Mouse (Mus musculus) midbrain, embryonic 10.5 days (tissue): ENCODE measurements around the gene Clip2. TPM values are rescaled to one million over a fixed set of nuclear protein-coding genes. Genes with fewer than 3 reads are reported as not detected.

ENCODE experiments used
- DNase-seq: peaks from one replicate; pipeline ENCODE4 v3.0.0-alpha.2; 2017; ENCODE audit warnings: low spot score
- H3K27ac ChIP-seq: fragments of 300-500 bp; sonication (generic); replicated peaks from 2 replicates; pipeline ENCODE4 v1.5.1; 2016; ENCODE audit warnings: mild to moderate bottlenecking
- H3K27me3 ChIP-seq: fragments of 300-500 bp; sonication (generic); 2 replicates; pipeline ENCODE4 v1.6.1; 2016; ENCODE audit warnings: low read depth, mild to moderate bottlenecking; ENCODE audit not compliant: poor library complexity, severe bottlenecking
- H3K36me3 ChIP-seq: fragments of 300-500 bp; sonication (generic); 2 replicates; pipeline ENCODE4 v1.6.1; 2016; ENCODE audit warnings: mild to moderate bottlenecking, moderate library complexity
- H3K4me1 ChIP-seq: fragments of 300-500 bp; sonication (generic); 2 replicates; pipeline ENCODE4 v1.6.1; 2016
- H3K4me3 ChIP-seq: fragments of 300-500 bp; sonication (generic); 2 replicates; pipeline ENCODE4 v1.5.1; 2016; ENCODE audit warnings: mild to moderate bottlenecking, moderate library complexity
- H3K9me3 ChIP-seq: fragments of 300-500 bp; sonication (generic); replicated peaks from 2 replicates; pipeline ENCODE4 v1.6.1; 2016; ENCODE audit warnings: mild to moderate bottlenecking
- WGBS: fragments of 180-500 bp; shearing (Covaris S2); methylation state at CpG from one replicate; pipeline ENCODE4 v1.1.7; 2016; 5-methylcytosine and 5-hydroxymethylcytosine counted together
- polyA plus RNA-seq: library from polyadenylated mRNA; unstranded; fragments of >200 nt; fragmentation: Nextera tagmentation; extraction: Ambion mirVana; gene quantifications from 2 replicates; pipeline ENCODE4 v1.2.1, GENCODE M21; 2016

Gene Clip2
- polyA plus RNA-seq, 1 experiment from 2014 or later: 4.6 TPM

DNA sequence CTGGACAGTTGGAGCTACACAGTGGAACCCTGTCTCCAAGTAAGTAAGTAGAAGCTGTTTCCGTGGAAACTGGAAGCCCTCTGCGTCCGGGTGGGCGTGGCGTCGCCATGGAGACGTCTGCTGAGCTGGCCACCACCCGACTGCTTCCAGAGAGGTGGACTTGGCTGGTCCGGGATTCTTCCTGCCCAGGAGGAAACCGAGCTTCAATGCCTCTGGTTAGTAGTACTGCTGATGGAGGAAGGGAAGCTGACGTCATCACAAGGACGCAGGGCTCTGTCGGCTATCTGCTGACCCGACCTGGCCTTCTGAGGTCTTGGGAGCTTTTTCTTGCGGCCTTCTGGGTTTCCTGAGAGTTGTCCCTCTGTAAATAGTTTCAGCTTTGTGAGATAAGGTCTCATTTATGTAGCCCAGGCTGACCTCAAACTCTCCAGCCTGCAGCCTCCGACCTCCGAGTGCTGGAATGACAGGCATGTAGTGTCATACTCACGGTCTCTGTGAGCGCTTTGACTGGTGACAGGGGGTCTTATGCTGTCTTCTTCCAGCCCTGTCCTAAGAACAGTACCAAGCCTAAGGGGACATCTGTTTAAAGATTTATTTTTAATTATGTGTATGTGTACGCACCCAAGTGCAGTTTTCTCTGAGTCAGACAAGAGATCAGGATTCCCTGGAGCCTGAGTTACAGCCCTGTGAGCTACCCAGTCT is 3.4 kb upstream of the Clip2 start:
- Histone ChIP-seq H3K4me3 (peak overlapping the region; percentile 41), H3K36me3 (no peaks in the 10 kb centered on the region), H3K9me3 (no peaks in the 10 kb centered on the region), H3K27ac (peak overlapping the region; percentile 69), H3K4me1 (peaks cover 43% of the 10 kb centered on the region), H3K27me3 (0 out of 2 replicates have a peak, but pooled peaks cover 3% of the 10 kb centered on the region)
- DNase-seq: peak; percentile 89
- WGBS: 15% methylated on average over 20 of the region's 20 CpGs

DNA sequence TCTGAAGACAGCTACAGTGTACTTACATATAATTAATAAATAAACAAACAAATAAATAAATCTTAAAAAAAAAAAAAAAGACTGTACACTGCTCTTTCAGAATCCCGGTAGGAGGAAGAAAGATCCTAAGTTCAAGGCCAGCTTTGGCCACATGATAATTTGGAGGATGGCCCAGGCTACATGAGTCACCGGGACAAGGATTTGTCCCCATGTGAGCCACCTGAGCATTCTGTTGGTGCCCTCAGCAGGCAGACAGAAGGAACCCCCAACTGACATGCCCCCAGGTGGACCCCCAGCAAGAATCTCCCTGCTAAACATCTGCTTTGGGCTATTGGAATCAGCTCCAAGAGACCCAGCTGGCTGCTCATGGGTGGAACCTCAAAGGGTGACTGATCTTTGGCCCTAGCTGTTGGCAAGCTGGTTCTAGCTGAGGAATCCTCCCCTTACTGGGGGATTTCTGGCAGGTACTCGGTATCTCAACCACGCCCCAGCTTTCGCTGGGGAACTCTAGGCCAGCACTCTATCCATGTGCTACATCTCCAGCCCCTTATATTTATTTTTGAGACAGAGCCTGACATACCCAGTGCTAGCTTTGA is 1.8 kb upstream of the Clip2 start:
- WGBS: 90% methylated on average over 5 of the region's 5 CpGs
- no peak overlapping the region for H3K27ac ChIP-seq
- 0 out of 2 replicates have a peak, but pooled peaks cover 3% of the 10 kb centered on the region for H3K27me3 ChIP-seq
- no peak for DNase-seq
- no peaks in the 10 kb centered on the region for H3K9me3 ChIP-seq
- H3K36me3 ChIP-seq: peaks cover 6% of the 10 kb centered on the region; the same call in 1 of the 2 replicates
- H3K4me3 ChIP-seq: no peak overlapping the region
- peaks cover 54% of the 10 kb centered on the region for H3K4me1 ChIP-seq

DNA sequence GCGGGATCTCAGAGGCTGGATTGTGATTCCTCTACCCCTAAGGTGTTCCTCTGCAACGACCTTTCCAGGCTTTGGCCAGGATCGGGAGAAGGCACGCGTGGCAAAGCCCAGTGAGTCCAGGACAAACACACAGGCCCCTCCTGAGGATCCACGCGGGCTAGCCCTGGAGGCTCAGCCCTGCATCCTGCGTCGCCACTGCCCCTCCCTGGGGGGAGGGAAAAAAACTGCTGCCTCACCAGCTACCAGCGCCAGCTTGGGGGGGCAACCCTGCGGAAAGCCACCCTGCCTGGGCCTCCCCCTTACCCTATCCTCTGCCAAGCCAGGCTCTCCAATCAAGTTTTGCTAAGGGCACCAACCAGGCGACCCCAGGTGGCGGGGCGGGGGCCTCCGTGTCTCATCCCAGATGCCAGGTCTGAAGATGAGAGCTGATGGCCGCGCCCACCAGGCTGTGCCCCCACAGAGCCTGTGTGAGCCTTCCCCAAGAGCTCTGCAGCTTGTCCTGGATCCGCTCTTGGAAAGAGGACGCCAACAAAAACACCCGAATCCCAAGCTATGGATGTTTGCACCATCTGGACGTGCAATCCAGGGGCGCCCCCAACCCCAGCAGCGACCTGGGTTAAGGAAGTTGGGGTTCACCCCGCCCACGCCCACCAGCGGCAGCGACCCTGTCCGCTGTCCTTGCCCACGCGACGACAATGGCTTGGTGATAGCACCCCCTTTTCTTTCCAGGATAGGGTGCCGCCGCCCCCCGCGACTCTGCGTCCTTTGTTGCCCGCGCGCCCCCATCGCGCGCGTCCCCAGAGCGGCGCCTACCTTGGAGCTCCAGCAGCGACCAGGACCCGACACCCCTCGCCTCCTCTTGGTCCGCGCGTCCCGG is 763 bp downstream of the Clip2 start:
- DNase-seq: peak; percentile 53
- Histone ChIP-seq H3K36me3 (peaks cover 13% of the 10 kb centered on the region), H3K27me3 (0 out of 2 replicates have a peak, but pooled peaks cover 3% of the 10 kb centered on the region), H3K27ac (peak overlapping the region; percentile 94), H3K9me3 (no peaks in the 10 kb centered on the region), H3K4me3 (peak overlapping the region; percentile 95), H3K4me1 (peaks cover 67% of the 10 kb centered on the region)
- WGBS: 2% methylated on average over 52 of the region's 52 CpGs

DNA sequence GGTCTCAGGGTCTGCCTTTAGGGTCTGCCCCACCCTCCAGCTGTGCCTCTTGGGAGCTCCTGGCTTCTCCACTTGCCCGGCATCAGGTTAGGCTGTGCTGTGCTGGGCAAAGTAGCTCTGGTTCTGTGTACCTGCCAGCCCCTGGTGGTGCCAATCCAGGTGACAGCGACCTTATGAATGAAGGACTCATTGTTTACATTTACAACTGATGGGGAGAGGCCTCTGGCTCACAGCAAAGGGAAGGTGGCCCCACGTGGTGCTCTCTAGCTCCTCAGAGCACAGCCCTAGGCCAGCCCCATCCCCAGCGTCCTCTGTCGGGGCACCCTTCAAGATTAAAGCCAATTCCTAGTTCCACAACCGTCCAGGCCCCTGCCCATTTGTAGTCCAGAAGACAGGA is 1.4 kb downstream of the Clip2 start:
- 22% methylated on average over 6 of the region's 6 CpGs for WGBS
- Histone ChIP-seq H3K36me3 (peaks cover 17% of the 10 kb centered on the region), H3K4me3 (peak overlapping the region; percentile 95), H3K9me3 (no peaks in the 10 kb centered on the region), H3K27me3 (0 out of 2 replicates have a peak, but pooled peaks cover 3% of the 10 kb centered on the region), H3K4me1 (peaks cover 65% of the 10 kb centered on the region), H3K27ac (peak overlapping the region; percentile 94)
- peak; percentile 22 for DNase-seq

DNA sequence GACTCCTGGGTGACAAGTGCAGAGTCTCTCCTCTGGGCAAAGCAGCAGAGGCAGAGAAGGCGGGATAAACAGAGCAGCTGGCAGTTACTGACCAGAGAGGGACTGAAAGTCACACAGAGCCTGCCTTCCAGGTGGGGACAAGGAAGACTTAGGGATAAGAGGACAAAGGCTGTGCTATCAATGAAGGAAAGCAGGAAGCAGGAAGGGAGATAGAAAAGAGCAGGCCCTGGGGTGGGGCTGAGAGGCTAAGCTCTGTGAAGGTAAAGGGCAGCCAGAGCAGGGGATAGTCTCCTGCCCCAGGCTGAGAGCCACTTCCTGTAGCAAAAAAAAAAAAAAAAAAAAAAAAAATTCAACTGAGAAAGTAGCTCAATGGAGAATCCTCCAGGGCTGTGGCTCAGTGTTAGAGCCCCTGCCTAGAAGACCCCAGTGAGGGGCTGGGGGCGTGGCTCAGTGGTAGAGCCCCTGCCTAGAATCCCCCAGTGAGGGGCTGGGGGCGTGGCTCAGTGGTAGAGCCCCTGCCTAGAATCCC is 2.5 kb downstream of the Clip2 start:
- H3K4me3 ChIP-seq: peak overlapping the region; percentile 95; the same call in 1 of the 2 replicates
- 92% methylated on average over 3 of the region's 3 CpGs for WGBS
- no peak for DNase-seq
- H3K4me1 ChIP-seq: peaks cover 54% of the 10 kb centered on the region
- H3K9me3 ChIP-seq: no peaks in the 10 kb centered on the region
- 0 out of 2 replicates have a peak, but pooled peaks cover 3% of the 10 kb centered on the region for H3K27me3 ChIP-seq
- H3K36me3 ChIP-seq: peaks cover 17% of the 10 kb centered on the region
- no peak overlapping the region for H3K27ac ChIP-seq

DNA sequence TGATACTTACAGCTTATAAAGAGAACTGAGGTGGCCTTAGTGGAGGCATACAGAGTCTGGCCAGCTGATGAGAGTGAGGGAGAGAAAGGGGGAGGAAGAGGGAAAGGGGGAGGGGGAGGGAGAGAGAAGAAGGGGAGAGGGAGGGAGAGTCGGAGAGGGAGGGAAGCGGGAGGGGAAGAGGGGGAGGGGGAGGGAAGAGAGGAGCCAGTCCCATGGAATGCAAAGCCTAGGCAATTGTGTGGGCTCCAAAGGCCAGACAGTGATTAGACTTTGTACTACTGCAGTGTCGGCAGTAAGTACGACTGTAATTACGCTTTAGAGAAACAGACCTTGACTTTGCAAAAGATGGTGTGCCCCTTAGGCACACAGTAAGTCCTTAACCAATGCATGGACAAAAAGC is 3.9 kb downstream of the Clip2 start:
- no peak overlapping the region for H3K27ac ChIP-seq
- DNase-seq: no peak
- 74% methylated on average over 5 of the region's 5 CpGs for WGBS
- H3K36me3 ChIP-seq: peaks cover 22% of the 10 kb centered on the region
- no peaks in the 10 kb centered on the region for H3K9me3 ChIP-seq
- H3K4me1 ChIP-seq: peaks cover 54% of the 10 kb centered on the region
- H3K27me3 ChIP-seq: no peaks in the 10 kb centered on the region
- H3K4me3 ChIP-seq: no peak overlapping the region

DNA sequence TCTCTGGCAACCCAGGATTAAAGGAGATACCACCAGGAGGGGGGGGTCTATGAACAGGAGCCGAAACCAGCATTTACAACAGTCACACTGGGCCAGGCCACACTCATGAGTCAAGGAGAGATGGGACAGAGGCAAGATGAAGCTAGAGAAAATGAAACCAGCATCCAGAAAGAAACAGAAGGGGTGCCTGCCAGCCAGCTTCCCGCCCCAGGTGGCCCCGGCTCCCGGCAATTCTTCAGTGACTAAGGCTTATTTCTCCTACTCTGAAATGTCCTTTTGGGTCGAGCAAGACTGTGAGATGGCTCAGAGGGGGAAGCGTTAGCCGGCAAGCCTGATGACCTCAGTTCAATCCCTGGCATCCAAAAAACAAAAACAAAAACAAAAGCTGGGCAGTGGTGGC is 5.4 kb downstream of the Clip2 start:
- no peaks in the 10 kb centered on the region for H3K9me3 ChIP-seq
- H3K36me3 ChIP-seq: peaks cover 22% of the 10 kb centered on the region
- H3K27me3 ChIP-seq: no peaks in the 10 kb centered on the region
- peaks cover 56% of the 10 kb centered on the region for H3K4me1 ChIP-seq
- no peak overlapping the region for H3K27ac ChIP-seq
- no peak overlapping the region for H3K4me3 ChIP-seq
- WGBS: 83% methylated on average over 7 of the region's 7 CpGs
- DNase-seq: no peak

DNA sequence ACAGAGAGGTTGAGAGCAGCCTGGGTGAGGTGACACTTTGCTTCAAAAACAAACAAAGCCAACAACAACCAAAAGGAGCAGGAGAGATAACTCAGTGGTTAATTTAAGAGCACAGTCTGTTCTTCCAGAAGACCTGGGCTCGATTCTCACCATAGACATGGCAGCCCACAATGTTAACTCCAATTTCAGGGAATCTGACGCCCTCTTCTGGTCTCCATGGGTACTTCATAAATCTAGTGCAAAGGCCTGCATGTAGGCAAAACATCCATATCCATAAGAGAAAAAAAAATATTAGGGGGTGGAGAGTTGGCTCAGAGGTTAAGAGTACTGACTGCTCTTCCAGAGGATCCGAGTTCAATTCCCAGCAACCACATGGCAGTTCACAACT is 7.0 kb downstream of the Clip2 start:
- H3K36me3 ChIP-seq: peaks cover 20% of the 10 kb centered on the region
- H3K4me3 ChIP-seq: no peak overlapping the region
- peaks cover 55% of the 10 kb centered on the region for H3K4me1 ChIP-seq
- H3K27me3 ChIP-seq: no peaks in the 10 kb centered on the region
- no peak for DNase-seq
- no peaks in the 10 kb centered on the region for H3K9me3 ChIP-seq
- no peak overlapping the region for H3K27ac ChIP-seq
- 58% methylated on average over 3 of the region's 3 CpGs for WGBS

DNA sequence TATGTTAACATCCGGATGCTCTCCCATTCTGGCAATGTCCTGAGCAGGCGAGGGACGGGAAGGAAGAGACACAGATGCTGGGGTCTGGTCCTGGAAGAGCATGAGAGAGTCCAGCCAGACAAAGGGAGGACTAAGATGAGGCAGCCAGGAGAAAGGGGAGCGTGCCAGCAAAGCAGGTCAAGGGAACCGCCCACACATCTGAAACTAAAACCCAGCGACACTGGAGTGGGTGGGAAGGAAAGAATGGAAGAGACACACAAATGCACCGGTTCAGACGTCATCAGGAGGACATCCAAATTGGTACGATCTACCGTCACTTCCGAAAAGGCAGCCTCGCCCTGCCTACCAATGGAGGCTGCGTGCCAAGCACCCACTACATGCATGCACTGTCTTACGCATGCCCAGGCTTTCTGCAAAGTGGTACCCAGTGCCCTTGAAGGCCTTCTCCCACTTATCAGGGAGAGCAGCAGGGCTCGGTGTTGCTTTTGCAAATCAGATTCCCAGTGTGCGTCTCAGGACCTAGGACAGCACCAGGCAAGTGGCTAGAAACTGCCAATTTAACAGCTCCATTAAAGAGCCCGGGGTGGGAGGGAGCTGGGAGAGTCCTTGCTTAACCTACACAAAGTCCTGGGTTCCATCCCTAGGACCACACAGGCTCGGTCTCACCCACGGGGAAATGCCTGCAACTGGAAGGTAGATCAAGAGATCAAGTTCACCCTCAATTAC is 7.6 kb downstream of the Clip2 start:
- DNase-seq: no peak
- H3K27ac ChIP-seq: no peak overlapping the region
- no peaks in the 10 kb centered on the region for H3K9me3 ChIP-seq
- no peak overlapping the region for H3K4me3 ChIP-seq
- peaks cover 57% of the 10 kb centered on the region for H3K4me1 ChIP-seq
- peaks cover 18% of the 10 kb centered on the region for H3K36me3 ChIP-seq
- WGBS: 68% methylated on average over 19 of the region's 19 CpGs
- no peaks in the 10 kb centered on the region for H3K27me3 ChIP-seq

DNA sequence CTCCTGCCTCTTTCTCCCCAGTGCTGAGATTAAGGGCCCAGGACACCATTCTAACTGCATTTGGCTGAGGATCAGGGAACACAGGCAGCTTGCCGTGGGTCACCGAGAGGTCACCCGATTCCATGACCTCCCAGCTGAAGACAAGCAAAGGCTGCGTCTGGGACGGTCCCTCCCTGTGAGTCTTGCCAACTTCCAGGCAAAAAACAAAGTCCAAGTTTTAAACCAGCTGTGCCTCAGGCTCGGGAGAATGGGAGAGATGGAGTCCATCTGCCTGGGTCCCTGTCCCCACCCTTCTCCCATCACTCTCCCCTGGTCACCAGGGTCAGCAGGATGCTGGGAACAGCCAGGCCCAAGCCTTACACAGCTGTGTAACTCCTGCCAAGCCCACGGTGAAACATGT is 10.6 kb downstream of the Clip2 start:
- WGBS: 34% methylated on average over 7 of the region's 7 CpGs
- Histone ChIP-seq H3K27ac (peak overlapping the region; percentile 53), H3K9me3 (no peaks in the 10 kb centered on the region; the same call in 1 of the 2 replicates), H3K36me3 (peaks cover 34% of the 10 kb centered on the region), H3K4me1 (peaks cover 48% of the 10 kb centered on the region), H3K27me3 (no peaks in the 10 kb centered on the region), H3K4me3 (no peak overlapping the region)
- DNase-seq: peak; percentile 33

DNA sequence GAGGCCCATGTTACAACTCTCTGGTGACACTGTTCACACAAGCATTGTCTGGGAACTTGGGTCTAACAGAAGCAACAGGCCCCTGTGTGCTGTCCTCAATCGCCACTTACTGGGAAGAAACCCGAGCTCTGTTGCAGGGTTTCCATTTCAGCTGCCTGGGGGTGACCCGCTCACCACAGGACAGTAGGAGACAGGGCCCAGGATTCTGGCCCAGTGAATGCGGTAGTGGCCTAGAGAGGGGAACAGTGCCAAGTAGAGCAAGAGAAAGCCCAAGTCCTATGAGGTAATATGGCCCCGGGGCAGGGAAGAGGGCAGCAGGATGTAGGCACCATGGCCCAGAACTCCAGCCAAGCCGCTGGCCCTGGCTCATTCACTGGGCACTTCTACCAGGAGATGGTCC is 11.4 kb downstream of the Clip2 start:
- Histone ChIP-seq H3K27ac (no peak overlapping the region), H3K36me3 (peaks cover 30% of the 10 kb centered on the region), H3K27me3 (no peaks in the 10 kb centered on the region), H3K9me3 (no peaks in the 10 kb centered on the region; the same call in 1 of the 2 replicates), H3K4me1 (peaks cover 43% of the 10 kb centered on the region), H3K4me3 (no peak overlapping the region)
- no peak for DNase-seq
- 82% methylated on average over 6 of the region's 6 CpGs for WGBS

DNA sequence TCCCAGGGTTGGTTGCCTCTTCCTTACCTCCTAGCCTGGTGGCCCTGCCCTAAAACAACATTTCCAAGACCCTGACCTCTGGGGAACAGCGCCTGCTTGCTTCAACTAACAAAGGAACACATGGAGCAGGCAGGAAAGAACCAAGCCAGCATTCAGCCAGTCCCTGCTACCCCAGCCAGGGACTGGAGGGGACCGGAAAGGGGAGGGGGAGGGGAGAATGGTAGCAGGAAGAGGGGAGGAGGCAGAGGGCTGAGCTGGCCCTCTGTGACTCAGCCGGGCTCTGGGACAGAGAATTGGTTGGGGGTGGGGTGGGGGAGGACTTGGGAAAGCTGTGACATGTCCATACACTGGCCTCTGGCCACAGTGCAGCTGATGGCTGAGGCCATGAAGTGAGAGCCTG is 12.3 kb downstream of the Clip2 start:
- H3K4me1 ChIP-seq: peaks cover 43% of the 10 kb centered on the region
- no peaks in the 10 kb centered on the region; the same call in 1 of the 2 replicates for H3K9me3 ChIP-seq
- DNase-seq: peak; percentile 66
- no peaks in the 10 kb centered on the region for H3K27me3 ChIP-seq
- no peak overlapping the region for H3K4me3 ChIP-seq
- H3K36me3 ChIP-seq: peaks cover 36% of the 10 kb centered on the region
- peak overlapping the region; percentile 39 for H3K27ac ChIP-seq
- WGBS: 11% methylated on average over 3 of the region's 3 CpGs
